Mouse (Mus musculus) kidney, adult 2 months (tissue): ENCODE measurements around the gene Dynlrb2.

Experiments used
- CTCF ChIP-seq: fragments of 200-500 bp; conservative IDR thresholded peaks from 2 replicates; pipeline ENCODE4 v1.5.1; 2011; ENCODE audit warnings: low read depth, mild to moderate bottlenecking, control low read depth, low read length, moderate library complexity, mixed read lengths; ENCODE audit not compliant: insufficient read depth, insufficient read length
- POLR2A ChIP-seq: fragments of 200-500 bp; IDR thresholded peaks from one replicate; pipeline ENCODE4 v1.6.1; 2011; ENCODE audit warnings: low read depth, low read length, control low read depth

GRCm38 (mm10) chr8:116508721-116509120 lies 3.9 kb downstream of the Dynlrb2 start:
- TF ChIP-seq CTCF (no peak), POLR2A (no peak)
